Mouse (Mus musculus) liver, postnatal 0 days (tissue): ENCODE data around the gene Dennd2a.

Experiments
- CTCF ChIP-seq: sonication (generic); IDR thresholded peaks from 2 replicates; pipeline ENCODE4 v1.5.1; 2016; ENCODE audit warnings: antibody characterized with exemption, low read depth
- EP300 ChIP-seq: IDR thresholded peaks from 2 replicates; pipeline ENCODE4 v1.6.1; 2016; ENCODE audit warnings: antibody characterized with exemption, low read depth, mild to moderate bottlenecking

- no peak for TF ChIP-seq CTCF
- no peak for TF ChIP-seq EP300
These were observed 19.4 kb downstream of the Dennd2a start for GRCm38 (mm10) chr6:39538227-39538626.
